Mouse (Mus musculus) bone marrow macrophage, adult 2 months (primary cell): ENCODE results near the gene Myo18b.

Source experiments
- CTCF ChIP-seq: IDR thresholded peaks from 2 replicates; pipeline ENCODE4 v1.5.1; 2012; ENCODE audit warnings: low read depth, mild to moderate bottlenecking, low read length, moderate library complexity
- POLR2A ChIP-seq: IDR thresholded peaks from 2 replicates; pipeline ENCODE4 v1.6.1; 2012; ENCODE audit warnings: mild to moderate bottlenecking, low read depth, low read length, borderline replicate concordance

GRCm38 (mm10) chr5:112876846-112877390 is 19.2 kb downstream of the Myo18b start:
- TF ChIP-seq CTCF (no peak; the same call in 1 of the 2 replicates), POLR2A (no peak)
